Mouse (Mus musculus) cerebellum, adult 9-10 months (tissue): Measurements from ENCODE around the gene Trpc7.

Source experiments
- DNase-seq: peaks from one replicate; pipeline ENCODE4 v3.0.0; 2022

Trpc7 gene

GRCm38 (mm10) chr13:56895893-56896292, at the start of gene Trpc7:
Gene Trpc7, minus strand, starts transcription at chr13:56895993.
- no peak for DNase-seq

GRCm38 (mm10) chr13:56939261-56939660, 43.5 kb upstream of the Trpc7 start:
- no peak for DNase-seq

DNA sequence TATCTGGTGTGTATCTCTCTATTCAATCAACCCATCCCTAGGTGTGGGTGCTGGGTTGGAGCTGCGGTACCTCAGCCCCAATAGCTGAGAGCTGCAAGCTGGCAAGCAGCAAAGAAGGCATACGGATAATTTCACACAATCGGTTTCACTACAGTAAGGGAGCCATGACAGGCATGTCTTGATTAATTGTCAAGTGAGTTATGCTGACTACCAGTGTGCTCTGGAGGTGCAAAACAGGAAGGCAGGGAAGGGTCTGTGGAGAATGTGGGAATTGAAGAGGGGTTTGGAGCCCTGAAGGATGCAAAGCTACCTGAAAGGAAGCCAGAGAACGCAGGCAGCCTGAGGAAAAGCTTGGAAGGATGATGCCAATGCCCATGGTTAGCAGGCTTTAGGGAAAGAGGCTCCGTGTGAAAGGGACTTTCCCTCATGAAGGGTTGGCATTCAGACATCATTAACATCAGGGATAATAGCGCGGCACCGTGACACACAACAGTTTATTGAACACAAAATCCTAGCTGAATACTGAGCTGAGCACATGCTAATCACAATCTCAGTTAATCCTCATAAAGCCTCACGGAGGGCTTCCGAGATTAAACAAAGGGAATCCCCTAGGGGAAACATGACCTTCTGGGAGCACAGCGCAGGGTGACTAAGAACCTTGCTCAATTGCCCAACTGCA, 38.2 kb upstream of the Trpc7 start:
- DNase-seq = no peak

DNA sequence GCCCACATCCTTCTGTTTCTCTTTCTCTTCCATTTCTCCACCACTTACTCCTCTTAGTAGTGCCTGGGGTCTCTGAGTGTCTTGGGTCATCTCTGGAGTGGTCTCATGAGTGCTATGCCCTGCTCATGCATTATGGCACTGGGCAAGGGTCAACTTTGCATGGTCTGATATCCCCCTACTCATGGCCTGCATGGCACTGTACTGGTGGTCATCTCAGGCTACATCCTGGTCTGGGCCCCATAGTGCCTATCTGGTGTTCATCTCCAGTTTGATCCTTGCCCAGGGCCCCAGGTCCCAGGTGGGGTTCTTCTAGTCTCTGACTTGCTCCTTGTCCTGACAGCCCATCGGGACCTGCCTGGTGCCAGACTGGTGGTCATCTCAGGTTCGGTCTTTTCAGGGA, 34.6 kb upstream of the Trpc7 start:
- no peak for DNase-seq

- no peak for DNase-seq
These were observed 27.2 kb upstream of the Trpc7 start for GRCm38 (mm10) chr13:56922976-56923375.

- DNase-seq = no peak
These were observed 25.5 kb upstream of the Trpc7 start for GRCm38 (mm10) chr13:56921251-56921650.

DNA sequence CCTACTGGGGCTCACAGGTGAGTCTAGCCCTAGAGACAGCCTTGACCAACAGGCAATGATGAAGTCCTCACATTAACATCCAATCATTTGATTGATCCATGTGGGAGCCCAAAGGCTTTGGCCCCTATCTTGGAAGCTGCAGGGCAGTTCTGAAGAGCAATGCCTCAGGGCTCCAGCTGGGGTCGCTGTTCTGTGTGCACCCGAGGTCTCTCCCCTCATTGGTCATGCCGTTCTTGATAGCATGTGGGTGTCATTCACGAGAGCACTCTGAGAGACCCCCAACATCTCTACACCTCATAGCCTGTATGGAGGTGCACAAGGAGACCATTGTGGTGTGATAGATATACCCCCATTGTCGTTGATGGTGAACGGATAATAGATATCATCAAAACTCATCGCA, 18.9 kb upstream of the Trpc7 start:
- no peak for DNase-seq

- no peak for DNase-seq
These were observed 15.3 kb upstream of the Trpc7 start for GRCm38 (mm10) chr13:56911093-56911492.

DNA sequence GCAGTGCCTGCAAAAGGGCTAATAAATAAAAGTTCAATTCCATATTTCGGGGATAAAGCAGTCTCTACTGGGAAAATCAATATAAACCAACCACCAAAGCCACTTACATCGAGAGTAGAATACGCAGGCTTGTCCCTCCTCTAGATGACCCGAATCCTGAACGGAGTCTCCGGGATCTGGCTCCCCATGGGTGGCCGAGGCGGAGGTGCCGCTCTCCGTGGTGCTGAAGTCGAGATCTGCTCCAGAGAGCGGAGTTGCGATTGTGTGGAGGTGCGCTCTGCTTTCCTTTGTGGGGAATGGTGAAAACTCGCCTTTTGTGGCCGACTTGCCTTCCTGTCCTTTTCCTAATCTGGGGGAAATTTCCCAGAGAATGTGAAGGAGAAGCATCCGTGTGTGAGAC, 407 bp downstream of the Trpc7 start:
- no peak for DNase-seq

DNA sequence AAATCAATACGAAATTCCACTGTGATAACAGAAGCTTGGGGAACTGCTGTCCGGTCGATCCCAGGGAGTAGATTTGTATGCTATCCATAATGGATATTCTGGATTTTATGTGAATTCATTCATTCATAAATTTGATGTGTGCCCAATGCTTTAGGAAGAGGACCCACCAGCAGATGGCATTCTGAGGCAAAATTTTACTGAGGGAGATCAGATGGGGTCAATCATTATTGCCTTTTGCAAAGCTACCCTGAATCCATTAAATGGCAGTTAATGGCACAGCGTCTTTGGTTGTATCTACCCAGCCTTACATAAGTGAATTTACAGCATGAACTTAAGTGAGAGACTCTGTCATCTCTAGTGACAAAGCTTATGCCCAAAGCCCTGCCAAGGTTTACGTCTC, 1.2 kb downstream of the Trpc7 start:
- DNase-seq = no peak

DNA sequence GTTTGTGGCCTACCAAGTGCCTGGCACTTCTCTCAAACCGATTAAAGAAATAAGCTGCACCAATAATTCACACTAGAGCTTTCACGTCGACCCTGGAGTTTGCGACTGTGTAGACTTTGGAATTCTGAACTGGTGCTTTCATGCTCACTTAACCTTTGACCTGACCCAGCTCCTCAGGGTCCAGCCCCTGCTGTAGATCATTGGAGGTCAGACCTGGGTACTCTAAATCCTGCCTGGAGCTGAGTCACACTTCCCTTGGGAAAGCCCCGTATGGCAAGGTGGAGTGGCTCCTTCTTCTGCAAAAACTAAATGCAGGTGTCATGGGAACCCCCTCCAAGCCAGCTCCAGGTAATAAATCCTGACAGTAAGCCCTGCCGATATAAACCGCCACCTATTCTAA, 5.9 kb downstream of the Trpc7 start:
- no peak for DNase-seq

DNA sequence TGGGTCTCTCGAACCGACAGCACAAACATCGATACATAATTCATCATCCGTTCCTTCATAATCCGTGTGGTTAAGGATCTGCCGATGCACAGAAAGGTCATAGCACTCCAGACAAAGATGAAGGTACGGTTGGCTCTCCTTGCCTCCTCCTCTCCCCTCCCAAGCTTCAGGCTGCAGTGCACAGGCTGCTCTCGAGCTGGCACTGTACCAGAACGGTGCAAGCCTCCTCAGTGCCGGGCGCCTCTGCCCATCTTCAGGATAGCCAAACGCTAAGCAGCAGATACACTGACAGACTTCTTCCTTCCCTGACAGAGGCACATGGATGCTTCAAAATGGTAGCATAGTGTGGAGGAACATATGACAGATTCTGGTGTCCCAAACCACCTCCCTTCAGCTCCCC, 12.9 kb downstream of the Trpc7 start:
- DNase-seq = no peak

- DNase-seq = no peak
These were observed 31.2 kb downstream of the Trpc7 start for GRCm38 (mm10) chr13:56864567-56864966.

GRCm38 (mm10) chr13:56862011-56862410, 33.8 kb downstream of the Trpc7 start:
- DNase-seq = no peak

DNA sequence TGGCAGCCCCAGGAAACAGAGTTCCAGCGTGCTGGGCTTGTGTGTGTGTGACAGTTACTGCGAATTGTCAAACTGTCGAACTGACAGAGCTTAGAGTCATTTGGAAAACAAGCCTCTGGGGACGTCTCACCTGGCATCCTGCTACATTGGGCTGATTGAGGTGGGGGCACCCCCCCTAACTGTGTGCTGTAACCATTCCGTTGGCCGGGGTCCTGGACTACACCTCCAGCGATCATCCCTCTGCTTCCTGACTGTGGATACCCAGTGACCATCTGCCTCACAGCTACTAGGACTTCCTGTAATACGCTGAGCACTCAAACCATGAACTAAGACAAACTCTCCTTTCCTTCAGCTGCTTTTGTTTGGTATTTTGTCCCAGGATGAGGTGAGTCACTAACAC, 41.3 kb downstream of the Trpc7 start:
- DNase-seq = no peak

- no peak for DNase-seq
These were observed 42.4 kb downstream of the Trpc7 start for GRCm38 (mm10) chr13:56853436-56853835.

DNA sequence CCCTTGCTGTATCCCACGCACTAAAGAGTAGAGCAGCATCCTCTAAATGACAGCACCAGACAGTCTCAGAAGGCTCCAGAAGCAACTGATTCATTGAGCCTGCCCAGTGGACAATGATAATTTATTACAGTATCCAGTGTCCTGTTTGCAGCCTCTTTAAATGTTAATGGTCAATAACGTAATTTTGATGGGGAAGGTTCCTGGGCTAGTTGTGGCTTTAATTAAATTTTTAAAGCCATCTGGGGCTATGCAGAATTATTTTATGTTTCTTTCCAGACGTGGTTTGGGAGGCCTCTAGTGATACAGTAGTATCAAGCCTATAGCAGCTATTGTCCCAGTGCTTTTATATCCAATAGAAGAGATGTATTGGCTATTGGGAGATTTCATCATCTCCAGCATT, 49.9 kb downstream of the Trpc7 start:
- DNase-seq = no peak

- peak; percentile 5 for DNase-seq
These were observed 80.3 kb downstream of the Trpc7 start for GRCm38 (mm10) chr13:56815471-56815870.

GRCm38 (mm10) chr13:56806776-56807490, 88.9 kb downstream of the Trpc7 start:
- peak; percentile 87 for DNase-seq

DNA sequence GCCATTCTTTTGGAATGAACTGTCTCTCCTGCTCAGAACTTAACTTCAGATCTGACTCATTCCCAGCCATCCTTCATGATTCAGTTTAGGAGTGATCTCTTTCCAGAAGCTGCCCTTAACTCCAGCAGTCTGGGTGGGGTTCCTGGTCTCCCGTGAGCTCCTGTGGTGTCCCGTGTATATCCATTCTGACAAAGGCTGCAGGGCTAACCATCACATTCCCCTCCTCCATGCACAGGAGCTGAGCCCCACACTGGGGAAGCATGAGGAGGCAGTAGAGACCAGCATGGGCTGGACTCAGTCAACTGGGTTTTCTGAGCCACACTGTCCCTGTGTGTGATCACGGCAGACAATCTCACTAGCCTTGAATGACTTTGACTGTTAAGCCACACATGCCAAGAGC, 90.7 kb downstream of the Trpc7 start:
- no peak for DNase-seq

- no peak for DNase-seq
These were observed 98.3 kb downstream of the Trpc7 start for GRCm38 (mm10) chr13:56797459-56797858.

DNA sequence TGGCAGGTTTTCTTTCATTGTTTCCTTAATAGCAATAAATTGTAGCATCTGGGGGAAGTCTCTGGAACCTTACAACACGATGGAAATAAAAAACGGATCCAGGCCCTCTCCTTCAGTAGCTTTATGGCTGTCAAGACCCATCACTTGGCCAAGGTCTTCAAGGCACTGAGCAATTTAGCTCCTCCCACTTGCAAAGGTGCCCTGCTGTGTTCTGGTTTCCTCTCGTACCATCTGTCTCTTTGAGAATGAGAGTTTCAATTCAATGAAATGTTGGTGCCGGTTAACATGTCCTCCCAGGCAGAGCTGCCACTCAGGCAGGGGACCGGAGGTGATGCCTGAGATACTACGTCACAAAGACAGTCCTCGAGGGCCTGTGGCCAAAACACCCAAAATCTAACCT, 100.3 kb downstream of the Trpc7 start:
- DNase-seq = no peak

- DNase-seq = no peak
These were observed 101.4 kb downstream of the Trpc7 start for GRCm38 (mm10) chr13:56794441-56794840.

GRCm38 (mm10) chr13:56792844-56793243, 102.9 kb downstream of the Trpc7 start:
- DNase-seq = no peak

- no peak for DNase-seq
These were observed 105.1 kb downstream of the Trpc7 start for GRCm38 (mm10) chr13:56790683-56791082.
